Mouse (Mus musculus) kidney, adult 2 months (tissue): ENCODE results near the gene Fam76a. TPM values are rescaled to one million over a fixed set of nuclear protein-coding genes. Genes with fewer than 3 reads are reported as not detected.

Experiments
- DNase-seq: peaks from one replicate; pipeline ENCODE4 v3.0.0; 2021
- H3K27ac ChIP-seq: fragments of 200-500 bp; 2 replicates; pipeline ENCODE4 v1.5.1; 2012; ENCODE audit warnings: low read depth, low read length, control low read depth, inconsistent platforms; ENCODE audit not compliant: insufficient read depth
- H3K27me3 ChIP-seq: fragments of 200-500 bp; replicated peaks from 2 replicates; pipeline ENCODE4 v1.6.1; 2012; ENCODE audit warnings: mild to moderate bottlenecking, moderate library complexity, low read length, inconsistent platforms; ENCODE audit not compliant: control insufficient read depth, insufficient read depth
- H3K36me3 ChIP-seq: fragments of 200-500 bp; 2 replicates; pipeline ENCODE4 v1.6.1; 2012; ENCODE audit warnings: mild to moderate bottlenecking, moderate library complexity, low read length, inconsistent platforms; ENCODE audit not compliant: control insufficient read depth, insufficient read depth
- H3K4me1 ChIP-seq: fragments of 200-500 bp; 2 replicates; pipeline ENCODE4 v1.6.1; 2011; ENCODE audit warnings: low read length; ENCODE audit not compliant: control insufficient read depth, insufficient read depth
- H3K4me3 ChIP-seq: fragments of 200-500 bp; 2 replicates; pipeline ENCODE4 v1.5.1; 2011; ENCODE audit warnings: mild to moderate bottlenecking, low read depth, low read length, control low read depth; ENCODE audit not compliant: insufficient read depth
- CTCF ChIP-seq: fragments of 200-500 bp; conservative IDR thresholded peaks from 2 replicates; pipeline ENCODE4 v1.5.1; 2011; ENCODE audit warnings: low read depth, mild to moderate bottlenecking, control low read depth, low read length, moderate library complexity, mixed read lengths; ENCODE audit not compliant: insufficient read depth, insufficient read length
- POLR2A ChIP-seq: fragments of 200-500 bp; IDR thresholded peaks from one replicate; pipeline ENCODE4 v1.6.1; 2011; ENCODE audit warnings: low read depth, low read length, control low read depth
- WGBS: fragments of 180-500 bp; shearing (Covaris S2); methylation state at CpG from one replicate; pipeline ENCODE4 v1.1.7; 2018; 5-methylcytosine and 5-hydroxymethylcytosine counted together
- polyA plus RNA-seq: library from polyadenylated mRNA; depleted of rRNA; stranded (reverse); fragments of >200 nt; gene quantifications from 2 replicates; pipeline ENCODE4 v1.2.3, GENCODE M21; 2012

Gene Fam76a
- polyA plus RNA-seq, 1 experiment, result 16.6 TPM

- DNase-seq, result no peak
- 92% methylated on average over 4 of the region's 4 CpGs for WGBS
- TF ChIP-seq CTCF, result no peak
These were observed 40.3 kb upstream of the Fam76a start for GRCm38 (mm10) chr4:132962628-132963027.

GRCm38 (mm10) chr4:132961866-132962265 lies 39.5 kb upstream of the Fam76a start:
- TF ChIP-seq POLR2A, result no peak
- TF ChIP-seq CTCF, result no peak
- Histone ChIP-seq H3K27me3 (no peaks in the 10 kb centered on the region), H3K27ac (no peak overlapping the region), H3K4me1 (peaks cover 12% of the 10 kb centered on the region), H3K36me3 (no peaks in the 10 kb centered on the region), H3K4me3 (no peak overlapping the region)
- no peak for DNase-seq
- WGBS, result 94% methylated on average over 5 of the region's 5 CpGs

More at GRCm38 (mm10) chr4:132962628-132963027, 40.3 kb upstream of the Fam76a start:
- no peaks in the 10 kb centered on the region for H3K27me3 ChIP-seq
- no peak overlapping the region for H3K27ac ChIP-seq
- H3K4me3 ChIP-seq, result no peak overlapping the region
- H3K4me1 ChIP-seq, result peaks cover 12% of the 10 kb centered on the region
- no peaks in the 10 kb centered on the region for H3K36me3 ChIP-seq

- DNase-seq, result peak; percentile 63
- H3K27me3 ChIP-seq, result no peaks in the 10 kb centered on the region
- no peaks in the 10 kb centered on the region for H3K36me3 ChIP-seq
- no peak overlapping the region; the same call in 1 of the 2 replicates for H3K27ac ChIP-seq
- 66% methylated on average over 13 of the region's 13 CpGs for WGBS
- TF ChIP-seq CTCF, result no peak
- TF ChIP-seq POLR2A, result no peak
- no peak overlapping the region for H3K4me3 ChIP-seq
- H3K4me1 ChIP-seq, result peaks cover 12% of the 10 kb centered on the region
These were observed 38.7 kb upstream of the Fam76a start for GRCm38 (mm10) chr4:132960864-132961639.

GRCm38 (mm10) chr4:132960313-132960712 lies 38.0 kb upstream of the Fam76a start:
- no peak overlapping the region for H3K4me3 ChIP-seq
- no peak for DNase-seq
- H3K36me3 ChIP-seq, result no peaks in the 10 kb centered on the region
- H3K4me1 ChIP-seq, result peaks cover 12% of the 10 kb centered on the region
- WGBS, result 56% methylated on average over 5 of the region's 5 CpGs
- H3K27ac ChIP-seq, result peak overlapping the region; percentile 27; the same call in 1 of the 2 replicates
- TF ChIP-seq POLR2A (no peak), CTCF (no peak)
- no peaks in the 10 kb centered on the region for H3K27me3 ChIP-seq

GRCm38 (mm10) chr4:132959679-132960045 lies 37.3 kb upstream of the Fam76a start:
- Histone ChIP-seq H3K36me3 (no peaks in the 10 kb centered on the region), H3K27ac (peak overlapping the region; percentile 41; the same call in 1 of the 2 replicates), H3K27me3 (no peaks in the 10 kb centered on the region), H3K4me1 (peaks cover 12% of the 10 kb centered on the region), H3K4me3 (no peak overlapping the region)
- 57% methylated on average over 3 of the region's 3 CpGs for WGBS
- DNase-seq, result no peak
- TF ChIP-seq CTCF (no peak), POLR2A (no peak)

- no peak overlapping the region for H3K4me3 ChIP-seq
- H3K27ac ChIP-seq, result peak overlapping the region; percentile 41
- H3K4me1 ChIP-seq, result peaks cover 12% of the 10 kb centered on the region
- no peak for TF ChIP-seq CTCF
- TF ChIP-seq POLR2A, result no peak
- WGBS, result 51% methylated on average over 10 of the region's 10 CpGs
- H3K27me3 ChIP-seq, result no peaks in the 10 kb centered on the region
- H3K36me3 ChIP-seq, result no peaks in the 10 kb centered on the region
- DNase-seq, result peak; percentile 59
These were observed 36.7 kb upstream of the Fam76a start for GRCm38 (mm10) chr4:132958741-132959678.

- WGBS, result 64% methylated on average over 2 of the region's 2 CpGs
- Histone ChIP-seq H3K36me3 (no peaks in the 10 kb centered on the region), H3K27ac (no peak overlapping the region), H3K27me3 (no peaks in the 10 kb centered on the region), H3K4me3 (no peak overlapping the region), H3K4me1 (peaks cover 7% of the 10 kb centered on the region)
- DNase-seq, result no peak
- TF ChIP-seq CTCF (no peak), POLR2A (no peak)
These were observed 33.0 kb upstream of the Fam76a start for GRCm38 (mm10) chr4:132955395-132955791.
